Mouse (Mus musculus) left cerebral cortex, adult 11 months (tissue): ENCODE measurements around the gene Gm7534.
"Not testable (repeated sequence)": the region's sequence is repeated elsewhere in the genome, so short reads cannot be mapped to it uniquely, and the experiment has no call there.

ENCODE experiments used
- DNase-seq: peaks from one replicate; pipeline ENCODE4 v3.0.0; 2022; ENCODE audit warnings: low spot score

The Gm7534 gene

DNA sequence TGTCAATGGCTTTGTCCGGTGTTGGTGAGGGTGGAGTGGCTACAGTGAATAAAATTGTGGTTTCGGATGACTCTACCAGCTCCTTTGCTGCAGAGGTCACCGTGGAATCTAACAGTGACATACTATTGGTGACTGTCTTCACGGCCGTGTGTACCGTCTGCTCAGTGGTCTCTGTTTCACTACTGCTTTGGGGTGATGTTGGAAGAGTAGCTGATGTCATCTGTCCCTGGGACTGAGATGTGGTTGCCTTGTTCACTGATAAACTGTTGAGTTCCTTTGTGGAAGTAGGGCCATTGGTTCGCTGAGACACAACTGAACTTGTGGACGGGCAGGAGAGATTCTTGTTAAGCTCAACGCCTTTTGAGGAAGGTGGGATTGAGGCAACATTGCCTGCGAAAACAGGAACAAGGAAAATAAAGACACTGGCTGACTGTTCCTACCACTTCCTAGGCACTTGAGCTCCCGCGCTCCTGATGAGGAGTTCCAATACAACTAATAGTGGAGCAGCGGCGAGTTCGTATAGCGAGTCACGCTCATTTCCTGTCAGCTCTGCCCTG is 614 bp upstream of the Gm7534 start:
- DNase-seq = no peak

DNA sequence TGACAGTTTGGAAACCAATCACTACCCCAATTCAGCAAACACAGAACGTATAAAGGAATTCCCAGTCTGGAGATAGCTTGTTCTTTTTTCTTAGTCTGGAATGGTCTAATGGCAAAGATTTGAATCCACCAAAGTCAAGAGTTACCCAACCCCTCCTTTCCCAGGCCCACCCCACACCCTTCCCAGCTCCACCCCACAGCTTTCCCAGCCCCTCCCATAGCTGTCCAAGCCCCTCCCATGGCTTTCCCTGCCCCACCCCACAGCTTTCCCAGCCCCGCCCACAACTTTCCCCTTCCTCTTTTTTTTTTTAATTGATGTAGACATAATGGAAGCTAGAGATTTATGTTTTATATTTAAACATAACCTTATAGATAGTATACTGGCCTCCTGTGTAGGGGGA is 3.4 kb downstream of the Gm7534 start:
- DNase-seq = no peak

DNA sequence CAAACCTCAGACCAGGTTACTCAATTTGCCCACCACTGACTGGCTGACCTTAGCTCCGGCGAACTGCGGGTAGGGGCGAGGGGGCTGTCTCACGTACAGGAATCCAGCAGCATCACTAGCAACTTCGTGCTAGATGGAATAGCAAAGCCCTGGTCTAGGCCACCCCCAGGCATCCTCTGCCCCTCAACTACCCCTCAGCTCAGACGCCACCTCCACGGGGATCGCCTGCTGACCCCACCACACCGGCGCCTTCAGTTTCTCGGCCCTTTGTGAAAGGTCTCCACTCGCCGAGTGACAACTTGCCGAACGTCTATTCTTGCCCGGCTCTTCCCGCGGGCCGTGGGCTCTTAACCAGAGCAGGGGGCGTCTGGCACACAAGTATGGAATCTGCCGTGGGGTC is 16.5 kb downstream of the Gm7534 start:
- no peak for DNase-seq

DNA sequence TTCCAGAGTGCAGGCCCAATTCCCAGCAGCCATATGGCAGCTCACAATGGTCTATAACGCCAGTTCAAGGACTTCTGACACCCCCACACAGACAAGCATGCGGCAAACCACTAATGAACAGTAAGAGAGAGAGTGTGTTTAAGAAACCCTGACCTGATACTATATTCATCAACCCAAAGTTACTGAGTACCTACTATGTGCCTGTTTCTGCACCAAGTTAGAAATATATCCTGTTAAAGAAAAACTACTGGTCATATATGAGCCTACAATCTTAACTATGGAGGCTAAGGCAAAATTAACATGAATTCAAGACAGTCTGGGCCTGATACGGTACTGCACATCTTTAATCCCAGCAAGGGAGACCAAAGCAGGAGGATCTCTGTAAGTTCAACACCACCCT is 17.2 kb downstream of the Gm7534 start:
- no peak for DNase-seq

DNA sequence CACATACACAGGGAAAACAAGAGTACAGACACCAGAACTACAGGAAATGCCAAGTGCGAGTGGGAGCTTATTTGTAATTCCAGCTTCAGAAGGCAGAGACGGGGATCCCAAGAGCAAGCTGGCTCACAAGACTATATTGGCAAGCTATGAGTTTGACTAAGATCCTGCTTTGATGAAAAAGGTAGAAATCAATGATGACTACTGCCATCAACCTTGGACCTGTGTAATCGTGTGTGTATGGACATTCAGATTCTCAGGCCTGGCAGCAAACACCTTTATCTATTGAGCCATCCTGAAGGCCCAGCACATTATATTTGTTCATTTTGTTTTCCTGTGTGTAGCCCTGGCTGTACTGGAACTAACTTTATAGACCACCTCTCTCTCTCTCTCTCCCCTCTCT is 19.1 kb downstream of the Gm7534 start:
- no peak for DNase-seq

DNA sequence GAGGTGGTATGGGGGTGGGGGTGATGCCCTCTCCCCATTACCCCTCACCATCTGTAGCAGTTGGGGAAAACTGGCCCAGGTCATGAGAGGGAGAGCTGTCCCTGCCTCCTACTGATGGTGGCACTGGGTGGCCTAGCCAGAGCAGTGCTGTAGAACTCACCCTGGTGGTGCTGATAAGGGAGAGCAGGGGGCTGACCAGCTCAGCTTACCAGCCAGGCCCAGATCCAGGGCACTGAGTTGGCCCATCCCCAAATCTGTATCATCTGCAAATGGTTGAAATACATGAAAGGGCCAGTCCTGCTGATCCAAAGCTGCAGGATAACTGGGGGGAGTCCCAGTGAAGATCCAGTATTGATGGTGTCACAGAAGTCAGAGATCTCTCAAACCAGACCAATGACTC is 21.0 kb downstream of the Gm7534 start:
- no peak for DNase-seq

DNA sequence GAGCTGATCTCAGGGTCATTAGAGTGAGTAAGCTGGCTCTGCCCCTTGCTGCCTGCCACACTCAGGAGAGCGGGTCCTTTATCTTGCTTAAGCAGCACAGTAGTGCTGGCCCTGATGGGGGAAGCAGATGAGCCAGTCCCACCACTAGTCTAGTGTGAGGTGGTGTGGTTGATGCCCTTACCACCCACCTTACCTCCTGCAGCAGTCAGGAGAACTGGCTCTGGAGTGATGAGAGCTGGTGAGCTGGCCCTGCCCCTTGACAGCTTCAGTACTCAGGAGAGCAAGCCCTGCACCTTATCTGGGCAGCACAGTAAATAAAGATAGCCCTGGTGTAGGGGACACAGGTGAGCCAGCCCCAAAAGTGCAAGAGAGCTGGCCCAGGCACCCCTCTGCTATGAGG is 21.7 kb downstream of the Gm7534 start:
- no peak for DNase-seq

DNA sequence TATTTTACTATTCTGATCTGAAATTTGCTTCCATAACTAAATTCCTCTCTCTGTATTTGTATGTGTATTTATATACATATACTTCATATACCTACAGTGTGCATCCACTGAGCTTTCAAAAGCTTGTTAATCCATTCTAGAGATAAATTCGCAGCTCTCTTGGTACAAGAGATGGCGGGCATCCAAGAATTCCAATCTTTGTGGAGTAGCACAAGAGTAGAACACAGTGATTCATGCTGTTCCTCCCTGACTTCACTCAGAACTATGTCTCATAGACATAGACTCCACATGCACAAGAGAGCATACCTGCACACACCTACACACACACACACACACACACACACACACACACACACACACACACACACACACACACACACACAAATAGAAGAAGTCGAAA is 30.4 kb downstream of the Gm7534 start:
- DNase-seq = no peak

DNA sequence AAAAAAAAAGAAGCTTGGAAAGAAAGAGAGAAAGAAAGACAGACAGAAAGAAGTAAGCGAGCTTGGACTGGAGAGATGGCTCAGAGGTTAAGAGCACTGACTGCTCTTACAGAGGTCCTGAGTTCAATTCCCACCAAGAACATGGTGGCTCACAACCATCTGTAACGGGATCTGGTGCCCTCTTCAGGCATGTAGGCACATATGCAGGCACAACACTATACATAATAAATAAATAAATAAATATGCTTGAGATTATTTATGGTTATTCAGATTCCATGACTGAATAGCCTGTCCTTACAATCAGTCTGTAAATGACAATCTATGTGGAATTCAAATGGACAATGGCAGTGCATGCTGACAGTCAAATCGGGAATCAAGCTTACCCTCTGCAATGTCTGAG is 35.9 kb downstream of the Gm7534 start:
- DNase-seq = no peak

DNA sequence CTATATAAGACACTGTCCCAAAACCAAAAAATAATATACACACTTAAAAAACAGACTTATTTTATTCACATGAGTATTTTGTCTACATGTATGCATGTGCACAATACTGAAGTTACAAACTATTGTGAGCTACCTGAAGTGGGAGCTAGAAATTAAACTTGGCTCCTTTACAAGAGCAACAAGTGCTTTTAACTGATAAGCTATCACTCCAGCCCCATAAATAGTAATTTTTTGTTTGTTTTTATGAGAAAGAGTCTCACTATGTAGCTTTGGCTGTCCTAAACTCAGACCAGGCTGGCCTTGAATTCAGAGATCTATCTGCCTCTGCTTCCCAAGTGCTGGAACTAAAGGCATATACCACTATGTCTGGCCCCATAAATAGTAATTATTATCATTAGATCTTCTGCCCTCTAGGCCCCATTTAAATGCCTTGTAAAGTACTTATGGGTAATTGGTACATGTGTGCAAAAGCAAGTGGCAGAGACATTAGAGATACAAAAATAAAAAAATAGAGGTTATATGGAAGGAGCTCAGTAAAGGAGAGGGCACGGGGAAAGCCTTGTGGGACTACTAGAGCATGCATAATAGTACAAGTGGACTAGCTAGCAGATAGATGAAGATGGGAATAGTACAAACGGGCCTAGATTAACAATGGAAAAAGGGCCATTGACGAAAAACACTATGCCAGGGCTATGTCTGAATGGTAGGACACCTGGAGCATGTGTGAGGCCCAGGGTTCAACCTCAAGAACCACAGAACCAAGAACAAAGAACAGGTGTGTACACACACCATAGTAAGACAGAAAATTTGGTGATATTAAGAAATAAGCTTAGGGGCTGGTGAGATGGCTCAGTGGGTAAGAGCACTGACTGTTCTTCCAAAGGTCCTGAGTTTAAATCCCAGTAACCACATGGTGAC is 37.0 kb downstream of the Gm7534 start:
- no peak for DNase-seq

DNA sequence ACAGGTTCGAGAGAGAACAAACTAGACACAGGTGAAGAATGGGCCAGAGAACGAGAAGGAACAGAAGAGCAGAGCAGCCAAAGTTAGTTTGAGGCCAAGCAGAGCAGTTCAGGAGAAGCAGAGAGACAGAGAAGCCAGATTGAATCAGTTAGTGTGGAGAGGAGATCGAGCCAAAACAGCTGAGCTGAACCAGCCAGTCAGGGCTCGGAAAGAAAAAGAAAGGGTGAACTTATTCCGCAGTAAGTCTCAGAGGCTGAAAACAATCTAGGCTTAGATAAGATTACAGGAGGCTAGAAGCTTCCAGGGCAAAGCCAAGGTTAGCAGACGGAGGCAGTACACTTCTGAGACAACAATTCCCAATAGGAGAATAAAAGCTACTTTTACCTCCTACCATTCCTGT is 37.8 kb downstream of the Gm7534 start:
- DNase-seq = no peak

DNA sequence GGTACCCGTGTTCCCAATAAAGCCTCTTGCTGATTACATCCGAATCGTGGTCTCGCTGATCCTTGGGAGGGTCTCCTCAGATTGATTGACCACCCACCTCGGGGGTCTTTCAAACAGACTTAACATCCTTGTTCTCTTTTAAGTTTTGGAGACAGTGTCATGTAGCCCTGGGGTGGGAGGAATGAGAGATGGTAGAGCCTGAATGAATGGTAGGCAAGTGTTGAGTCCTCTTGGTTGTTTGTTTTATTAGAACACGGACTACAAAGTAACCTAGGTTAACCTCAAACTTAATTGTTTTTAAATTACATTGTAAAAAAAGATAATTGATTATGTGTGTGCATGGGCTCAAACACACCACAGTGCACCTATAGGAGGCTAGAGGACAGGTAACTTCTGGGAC is 38.2 kb downstream of the Gm7534 start:
- no peak for DNase-seq

DNA sequence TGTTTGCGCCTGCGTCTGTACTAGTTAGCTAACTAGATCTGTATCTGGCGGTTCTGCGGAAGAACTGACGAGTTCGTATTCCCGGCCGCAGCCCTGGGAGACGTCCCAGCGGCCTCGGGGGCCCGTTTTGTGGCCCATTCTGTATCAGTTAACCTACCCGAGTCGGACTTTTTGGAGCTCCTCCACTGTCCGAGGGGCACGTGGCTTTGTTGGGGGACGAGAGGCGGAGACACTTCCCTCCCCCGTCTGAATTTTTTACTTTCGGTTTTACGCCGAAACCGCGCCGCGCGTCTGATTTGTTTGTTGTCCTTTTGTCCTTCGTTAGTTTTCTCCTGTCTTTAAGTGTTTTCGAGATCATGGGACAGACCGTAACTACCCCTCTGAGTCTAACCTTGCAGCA is 42.7 kb downstream of the Gm7534 start:
- DNase-seq = not testable (repeated sequence)

DNA sequence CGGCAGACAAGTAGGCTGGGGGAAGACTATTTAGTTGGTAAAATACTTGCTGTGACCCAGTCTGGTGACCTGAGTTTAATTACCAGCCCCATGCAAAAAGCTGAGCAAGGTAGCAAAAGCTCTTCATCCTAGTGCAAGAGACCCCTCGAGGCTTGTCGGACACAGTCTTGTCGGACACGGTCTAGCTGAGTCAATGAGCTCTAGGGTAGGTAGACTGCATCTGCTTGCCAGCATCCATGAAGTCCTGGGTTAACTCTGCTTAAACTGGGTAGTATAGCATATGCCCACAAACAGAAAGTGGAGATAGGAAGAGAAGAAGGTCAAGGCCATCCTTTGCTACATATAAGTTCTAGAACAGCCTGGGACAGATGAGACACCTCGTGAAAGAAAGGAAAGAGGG is 44.0 kb downstream of the Gm7534 start:
- no peak for DNase-seq

DNA sequence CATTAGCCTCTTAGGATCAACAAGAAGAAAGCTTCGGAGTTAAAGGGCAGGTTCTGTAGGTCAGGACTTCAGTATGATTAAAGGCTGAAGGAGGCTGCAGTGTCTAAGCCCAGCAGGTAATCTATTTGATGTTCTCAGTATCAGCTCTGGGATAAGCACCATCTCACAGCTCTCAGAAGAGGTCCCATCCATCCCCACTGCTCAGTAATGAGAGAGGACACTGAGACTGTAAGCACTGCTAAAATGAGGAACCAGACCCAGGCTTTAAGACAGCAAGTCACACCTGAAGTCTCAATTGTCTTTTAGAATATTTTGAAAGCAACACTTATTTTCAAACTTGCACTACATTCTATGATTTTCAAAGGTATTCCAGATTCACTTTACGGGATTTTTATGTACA is 45.2 kb downstream of the Gm7534 start:
- no peak for DNase-seq

DNA sequence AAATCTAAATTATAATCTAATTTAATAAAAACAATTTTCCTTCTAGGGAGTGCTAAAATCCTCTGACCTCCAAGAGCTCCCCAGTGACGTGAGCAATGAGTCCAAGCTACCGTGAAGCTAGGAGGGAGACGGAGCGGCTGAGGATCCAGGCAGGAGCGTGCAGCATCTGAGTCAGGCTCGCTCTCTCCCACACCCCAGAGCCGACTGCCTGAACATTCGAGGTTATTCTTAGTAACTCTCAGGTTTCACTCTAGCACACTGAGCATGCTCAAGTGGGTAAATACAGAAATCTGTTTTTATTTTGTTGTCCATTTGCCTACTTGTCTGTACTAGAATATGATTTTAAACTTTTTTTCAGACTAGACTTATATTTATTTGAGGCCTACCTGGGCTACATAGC is 46.1 kb downstream of the Gm7534 start:
- DNase-seq = peak; percentile 30

DNA sequence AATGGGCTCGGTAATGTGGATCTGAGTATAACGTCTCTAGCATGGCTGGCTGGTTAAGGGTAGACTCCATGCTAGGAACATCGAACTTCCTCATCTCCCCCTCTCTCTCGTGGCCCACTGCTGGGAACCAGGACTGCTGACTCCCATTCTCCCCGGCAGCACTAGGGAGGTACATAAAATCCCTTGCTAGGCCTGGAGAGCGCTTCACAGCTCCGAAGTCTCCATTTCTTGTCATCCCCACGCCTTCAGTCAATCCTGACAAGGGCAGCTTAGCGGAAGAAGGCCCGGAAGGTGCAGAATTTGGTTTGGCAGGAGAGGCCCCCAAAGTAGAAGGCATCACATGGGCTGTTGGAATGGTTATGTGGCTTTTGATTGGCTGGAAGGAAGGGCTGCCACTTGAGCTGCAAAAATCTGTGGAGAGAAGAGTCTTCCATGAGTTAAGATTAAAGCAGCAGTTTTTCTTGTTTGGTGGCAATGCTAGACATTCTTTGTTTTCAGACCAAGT is 46.8 kb downstream of the Gm7534 start:
- no peak for DNase-seq

DNA sequence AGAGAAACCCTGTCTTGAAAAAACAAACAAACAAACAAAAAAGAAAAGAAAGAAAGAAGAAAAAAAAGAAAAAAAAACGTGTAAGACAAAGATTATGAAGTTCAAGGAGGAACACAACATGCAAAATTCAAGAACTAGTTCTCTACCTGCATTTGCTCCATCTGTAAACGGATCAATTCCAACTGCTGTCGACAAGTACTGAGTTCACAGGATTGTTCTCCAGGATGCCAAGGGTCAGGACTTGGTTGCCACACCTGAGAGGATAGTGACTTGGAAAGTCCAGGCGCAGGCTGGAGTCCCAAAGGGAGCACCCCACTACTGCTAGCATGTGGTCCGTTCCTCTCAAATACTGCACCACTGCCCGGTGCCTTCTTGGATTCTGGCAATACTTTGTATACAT is 47.3 kb downstream of the Gm7534 start:
- DNase-seq = no peak

DNA sequence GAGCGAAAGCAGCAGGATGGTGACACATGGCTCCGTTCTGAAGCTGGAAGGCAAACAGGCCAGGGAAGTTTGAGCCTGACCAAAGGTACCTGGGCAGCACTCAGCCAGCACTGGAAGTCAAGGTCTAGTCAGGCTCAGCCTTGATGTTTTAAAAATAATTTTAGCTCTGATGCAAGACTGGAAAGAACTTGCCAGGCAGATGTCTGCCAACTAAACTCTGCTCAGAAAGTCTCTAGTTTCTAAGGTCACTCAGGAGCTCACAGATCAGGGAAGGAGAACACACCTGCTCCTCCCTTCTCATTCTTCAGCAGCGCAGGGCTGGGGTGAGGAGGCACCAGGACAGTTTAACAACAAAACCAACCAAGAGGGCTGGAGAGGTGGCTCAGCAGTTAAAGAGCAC is 48.5 kb downstream of the Gm7534 start:
- no peak for DNase-seq

DNA sequence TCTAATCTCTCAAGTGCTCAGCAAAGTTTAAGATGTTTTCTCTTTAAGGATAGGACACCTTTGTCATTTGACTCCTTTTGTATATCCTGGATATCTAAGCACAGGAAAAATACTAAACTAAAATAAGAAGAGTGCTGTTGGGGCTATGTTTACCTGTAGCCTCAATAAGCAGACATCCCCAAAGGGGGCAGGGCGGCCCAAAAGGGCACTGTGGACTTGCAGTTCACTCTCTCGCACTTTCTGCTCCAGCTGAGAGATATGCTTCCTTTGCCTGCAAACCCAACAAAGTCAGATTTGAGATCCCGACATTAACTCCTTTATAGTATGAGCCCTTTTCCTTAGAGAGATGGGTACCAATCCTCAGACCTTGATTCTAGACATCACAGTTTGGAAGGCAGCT is 49.1 kb downstream of the Gm7534 start:
- no peak for DNase-seq

DNA sequence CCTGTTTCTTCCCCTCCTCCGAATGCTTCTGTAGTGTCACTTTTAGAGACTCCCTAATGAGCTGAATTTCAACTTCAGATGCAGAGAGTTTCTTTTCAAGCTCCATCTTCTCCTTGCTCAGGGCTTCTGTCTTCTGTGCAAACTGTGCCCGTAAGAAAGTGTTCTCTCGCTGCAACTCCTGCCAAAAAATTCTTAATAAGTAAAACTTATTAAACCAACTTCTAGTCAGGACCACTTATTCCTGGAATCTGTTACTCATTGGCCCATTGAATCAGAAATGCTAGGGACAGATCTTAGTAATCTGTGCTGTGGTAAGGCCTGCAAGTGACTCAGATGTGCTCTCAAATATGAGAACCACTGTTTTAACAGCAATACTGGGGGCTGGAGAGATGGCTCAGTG is 50.7 kb downstream of the Gm7534 start:
- no peak for DNase-seq

DNA sequence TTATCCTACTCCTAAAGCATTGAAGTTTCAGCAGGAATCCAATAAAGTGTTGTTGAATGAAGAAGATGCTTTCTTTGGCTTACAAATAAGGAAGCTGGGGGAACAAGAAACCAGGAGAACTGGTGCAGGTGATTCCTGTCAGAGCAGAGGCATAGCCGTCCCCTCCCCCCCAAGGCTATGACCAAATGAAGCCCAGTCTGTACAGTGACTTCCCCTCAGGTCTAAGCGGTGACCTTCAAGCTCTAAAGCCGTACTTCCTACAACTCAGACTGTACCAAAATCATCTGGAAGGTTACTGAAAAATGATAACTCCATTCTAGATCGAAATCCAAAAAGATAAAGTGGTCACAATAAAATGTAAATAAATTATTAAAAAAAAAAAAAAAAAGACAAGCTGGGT is 53.4 kb downstream of the Gm7534 start:
- DNase-seq = no peak

DNA sequence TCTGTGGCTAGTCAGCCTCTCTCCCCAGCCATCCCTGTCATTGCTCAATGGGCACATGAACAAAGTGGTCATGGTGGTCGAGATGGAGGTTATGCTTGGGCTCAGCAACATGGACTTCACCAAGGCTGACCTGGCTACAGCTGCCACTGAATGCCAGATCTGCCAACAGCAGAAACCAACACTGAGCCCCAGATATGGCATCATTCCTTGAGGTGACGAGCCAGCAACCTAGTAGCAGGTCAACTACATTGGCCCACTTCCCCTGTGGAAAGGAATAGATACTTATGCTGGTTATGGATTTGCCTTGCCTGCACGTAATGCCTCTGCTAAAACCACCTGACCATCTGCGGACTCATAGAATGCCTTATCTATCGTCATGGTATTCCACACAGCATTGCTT is 58.5 kb downstream of the Gm7534 start:
- not testable (repeated sequence) for DNase-seq
